Mouse (Mus musculus): ENCODE data around the gene Pgk1.

DNA sequence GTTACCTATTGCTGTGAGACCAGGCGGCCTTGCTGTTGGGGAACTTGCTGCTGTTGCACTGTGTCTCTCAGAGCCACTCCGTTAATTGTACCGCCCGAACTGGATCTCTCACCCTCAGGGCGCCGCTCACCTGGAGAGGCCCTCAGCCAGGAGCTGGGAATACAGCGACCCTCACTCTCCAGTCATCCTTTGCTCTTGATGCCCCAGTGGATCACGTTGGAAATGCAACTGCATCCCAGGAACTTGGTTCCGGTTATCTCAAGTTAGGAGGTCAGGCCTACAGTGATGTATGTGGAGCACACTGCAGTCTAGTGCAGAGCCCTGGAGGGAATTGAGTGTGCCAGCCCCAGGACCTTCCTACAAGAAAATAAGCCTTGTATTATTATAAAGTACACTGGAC is 10.6 kb upstream of the Pgk1 start:
- TF ChIP-seq CTCF (IDR thresholded peaks at IDR 0.05; ENCODE audit: control insufficient read depth, insufficient read depth, insufficient replicate concordance, low read depth, low read length) (no peak), POLR2A (IDR thresholded peaks at IDR 0.05; ENCODE audit: control insufficient read depth, low read depth, low read length) (no peak)
